In the genomic region with DNA sequence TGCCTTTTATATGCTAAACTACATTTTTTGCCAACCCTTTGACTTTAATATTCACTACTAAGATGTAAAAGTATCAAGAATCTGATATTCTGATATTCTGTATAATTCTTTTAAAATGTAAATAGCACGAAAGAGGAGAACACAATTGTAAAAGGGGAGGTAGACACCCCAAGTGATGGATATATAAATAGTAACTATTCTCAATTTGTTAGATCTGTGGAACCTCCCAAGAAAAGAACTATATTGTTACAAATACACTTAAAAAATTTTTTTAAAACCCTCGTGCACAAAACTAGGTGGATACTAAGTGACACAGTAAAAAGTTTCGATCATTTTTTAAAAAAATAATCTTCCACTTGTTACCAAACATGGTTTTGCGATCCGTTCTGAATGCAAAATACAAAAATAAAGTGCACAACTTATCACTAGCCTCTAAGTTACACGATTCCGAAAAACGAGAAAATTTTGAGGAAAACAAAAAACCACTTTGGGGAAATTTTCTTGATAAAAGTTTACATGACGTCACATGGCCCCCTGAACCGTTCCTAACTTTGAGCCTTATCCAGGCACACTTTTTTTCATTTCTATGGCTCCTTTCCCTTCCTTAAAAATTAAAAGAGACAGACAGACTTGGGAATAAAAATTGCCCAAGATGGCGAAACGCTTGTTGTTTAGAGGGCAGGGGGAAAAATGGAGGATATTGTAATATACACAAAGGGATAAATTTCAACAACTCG, we compare ENCODE assay signal across 8 mouse cellular contexts.
A peak's percentile ranks its signal among the peaks of the same experiment; 100 is the strongest.
DNase-seq lines count a peak whose midpoint lies in the region; ATAC-seq and TF ChIP-seq lines count a peak whose summit lies in the region.

No protein-coding gene starts in this region.

- no peaks in the 10 kb centered on the region for H3K9me3 ChIP-seq in embryonic facial prominence, embryonic 10.5 days
- no peaks in the 10 kb centered on the region for H3K9me3 ChIP-seq in intestine, embryonic 14.5 days (ENCODE audit: control insufficient read depth, low read length)
- H3K9me3 ChIP-seq in neural tube, embryonic 13.5 days = no peaks in the 10 kb centered on the region

- H3K27ac ChIP-seq in liver, adult 2 months (replicated peaks; ENCODE audit: insufficient read depth, low read depth, low read length) = peak overlapping the region; percentile 98
- H3K27ac ChIP-seq in embryonic facial prominence, embryonic 10.5 days (replicated peaks) = peak overlapping the region; percentile 100
- H3K27ac ChIP-seq in intestine, embryonic 14.5 days (ENCODE audit: low read depth) = peak overlapping the region; percentile 100
- peak overlapping the region; percentile 100 for H3K27ac ChIP-seq in neural tube, embryonic 13.5 days (replicated peaks)

- H3K79me2 ChIP-seq in liver, adult 2 months (ENCODE audit: control insufficient read depth, insufficient read depth, low read length) = peaks cover 7% of the 10 kb centered on the region; the same call in 1 of the 2 replicates

- TF ChIP-seq CTCF in liver, adult 2 months (IDR thresholded peaks at IDR 0.05; ENCODE audit: low read depth, low read length) = no peak

- H3K36me3 ChIP-seq in liver, adult 2 months (ENCODE audit: control insufficient read depth, insufficient read depth, low read length) = no peaks in the 10 kb centered on the region
- no peaks in the 10 kb centered on the region for H3K36me3 ChIP-seq in embryonic facial prominence, embryonic 10.5 days (replicated peaks)
- no peaks in the 10 kb centered on the region for H3K36me3 ChIP-seq in intestine, embryonic 14.5 days (ENCODE audit: control insufficient read depth, insufficient read depth, low read length)
- H3K36me3 ChIP-seq in neural tube, embryonic 13.5 days = no peaks in the 10 kb centered on the region

- no peaks in the 10 kb centered on the region for H3K27me3 ChIP-seq in liver, adult 2 months (ENCODE audit: control insufficient read depth, insufficient read depth, low read length)
- H3K27me3 ChIP-seq in embryonic facial prominence, embryonic 10.5 days (replicated peaks; ENCODE audit: low read depth, poor library complexity, severe bottlenecking) = no peaks in the 10 kb centered on the region
- H3K27me3 ChIP-seq in intestine, embryonic 14.5 days (replicated peaks; ENCODE audit: control insufficient read depth, insufficient read depth, low read length) = no peaks in the 10 kb centered on the region
- H3K27me3 ChIP-seq in neural tube, embryonic 13.5 days = no peaks in the 10 kb centered on the region

- no peak for ATAC-seq in intestine, embryonic 14.5 days (replicated peaks; ENCODE audit: low FRiP score, low TSS enrichment, low read depth)
- no peak; the same call in 1 of the 2 replicates for ATAC-seq in neural tube, embryonic 13.5 days (ENCODE audit: low read depth)

- peak overlapping the region; percentile 100 for H3K9ac ChIP-seq in liver, adult 2 months (ENCODE audit: low read depth, low read length)
- H3K9ac ChIP-seq in intestine, embryonic 14.5 days (ENCODE audit: low read length) = peak overlapping the region; percentile 98
- H3K9ac ChIP-seq in neural tube, embryonic 13.5 days = peak overlapping the region; percentile 100

- H3K4me2 ChIP-seq in intestine, embryonic 14.5 days (ENCODE audit: low read length) = peak overlapping the region; percentile 67
- H3K4me2 ChIP-seq in neural tube, embryonic 13.5 days = peak overlapping the region; percentile 61

- peaks cover 10% of the 10 kb centered on the region; the same call in 1 of the 2 replicates for H3K4me1 ChIP-seq in liver, adult 2 months (ENCODE audit: control insufficient read depth, insufficient read depth, low read length)
- H3K4me1 ChIP-seq in embryonic facial prominence, embryonic 10.5 days = peaks cover 49% of the 10 kb centered on the region
- peaks cover 37% of the 10 kb centered on the region for H3K4me1 ChIP-seq in intestine, embryonic 14.5 days (replicated peaks; ENCODE audit: control insufficient read depth, insufficient read depth, low read length)
- H3K4me1 ChIP-seq in neural tube, embryonic 13.5 days (replicated peaks) = peaks cover 53% of the 10 kb centered on the region

- peak; percentile 59 for DNase-seq in liver, adult 2 months (ENCODE audit: extremely low read depth, low read depth, low spot score)
- no peak for DNase-seq in liver
- DNase-seq in embryonic facial prominence, embryonic 10.5 days (ENCODE audit: low spot score) = no peak
- DNase-seq in intestine, embryonic 14.5 days (ENCODE audit: low spot score) = no peak
- DNase-seq in ovary, postnatal 36 days (ENCODE audit: low spot score) = no peak
- no peak for DNase-seq in layer of hippocampus, adult 18-20 months (ENCODE audit: low spot score in 2 of 2)
- DNase-seq in right cerebral cortex, postnatal 36 days (ENCODE audit: low spot score in 2 of 2) = no peak

- H3K4me3 ChIP-seq in liver, adult 2 months (ENCODE audit: insufficient read depth, low read depth, low read length) = peak overlapping the region; percentile 98
- H3K4me3 ChIP-seq in embryonic facial prominence, embryonic 10.5 days = peak overlapping the region; percentile 93
- peak overlapping the region; percentile 90 for H3K4me3 ChIP-seq in intestine, embryonic 14.5 days (ENCODE audit: low read depth, low read length)
- H3K4me3 ChIP-seq in neural tube, embryonic 13.5 days = peak overlapping the region; percentile 89

- WGBS in liver, adult 2 months = 3% methylated on average over 13 of the region's 13 CpGs
- WGBS in embryonic facial prominence, embryonic 10.5 days = 7% methylated on average over 13 of the region's 13 CpGs
- WGBS in intestine, embryonic 14.5 days = 4% methylated on average over 13 of the region's 13 CpGs
- 4% methylated on average over 13 of the region's 13 CpGs for WGBS in neural tube, embryonic 13.5 days

- TF ChIP-seq POLR2A in liver, adult 2 months (IDR thresholded peaks at IDR 0.05; ENCODE audit: extremely low read depth, insufficient read depth, low read length) = no peak
